Mouse (Mus musculus) left cerebral cortex, adult 8-10 months (tissue): ENCODE measurements at regions not wholly inside any gene's neighbourhood (a gene's known extent, or its start where the extent isn't known, plus 50 kb on each side); places are given as distances from the start of the nearest gene placed in this dataset.

Experiments
- DNase-seq, 2 experiments: peaks; one replicate each; pipeline ENCODE4 v3.0.0; 2022; ENCODE audit warnings: low spot score in 2 of 2

- no peak for DNase-seq
Measured at GRCm38 (mm10) chr16:57823329-57823728, 68.8 kb upstream of the Col8a1 start.

GRCm38 (mm10) chr16:57845416-57845815 is 90.9 kb upstream of the Col8a1 start:
- no peak for DNase-seq

- no peak for DNase-seq
Measured at GRCm38 (mm10) chr16:57846386-57846785, 91.8 kb upstream of the Col8a1 start.

GRCm38 (mm10) chr16:57851854-57852253 is 97.3 kb upstream of the Col8a1 start:
- DNase-seq = no peak

GRCm38 (mm10) chr16:57852838-57853460 is 98.4 kb upstream of the Col8a1 start:
- DNase-seq = no peak

GRCm38 (mm10) chr16:57853751-57854150 is 99.2 kb upstream of the Col8a1 start:
- DNase-seq = no peak

- DNase-seq = no peak
Measured at GRCm38 (mm10) chr16:57857071-57857470, 102.5 kb upstream of the Col8a1 start.

GRCm38 (mm10) chr16:57858151-57858764 is 103.7 kb upstream of the Col8a1 start:
- DNase-seq = no peak

GRCm38 (mm10) chr16:57858765-57859201 is 104.2 kb upstream of the Col8a1 start:
- no peak for DNase-seq

- DNase-seq = no peak
Measured at GRCm38 (mm10) chr16:57863206-57863860, 108.8 kb upstream of the Col8a1 start.

GRCm38 (mm10) chr16:57876857-57877256 is 122.3 kb upstream of the Col8a1 start:
- DNase-seq = no peak

GRCm38 (mm10) chr16:57881575-57882094 is 127.1 kb upstream of the Col8a1 start:
- no peak for DNase-seq

- DNase-seq = no peak
Measured at GRCm38 (mm10) chr16:57888138-57888537, 133.6 kb upstream of the Col8a1 start.

- no peak for DNase-seq
Measured at GRCm38 (mm10) chr16:57888553-57888952, 134.0 kb upstream of the Col8a1 start.

GRCm38 (mm10) chr16:57890135-57890534 is 135.6 kb upstream of the Col8a1 start:
- no peak for DNase-seq

GRCm38 (mm10) chr16:57893111-57893510 is 138.6 kb upstream of the Col8a1 start:
- DNase-seq = no peak

- no peak for DNase-seq
Measured at GRCm38 (mm10) chr16:57893698-57894352, 139.3 kb upstream of the Col8a1 start.

- DNase-seq = no peak
Measured at GRCm38 (mm10) chr16:57901006-57901405, 146.5 kb upstream of the Col8a1 start.

- no peak for DNase-seq
Measured at GRCm38 (mm10) chr16:57902498-57902897, 148.0 kb upstream of the Col8a1 start.

- no peak for DNase-seq
Measured at GRCm38 (mm10) chr16:57912001-57912400, 157.5 kb upstream of the Col8a1 start.

- no peak for DNase-seq
Measured at GRCm38 (mm10) chr16:57914506-57914905, 160.0 kb upstream of the Col8a1 start.

GRCm38 (mm10) chr16:57915451-57915850 is 160.9 kb upstream of the Col8a1 start:
- no peak for DNase-seq
